8 mouse cellular contexts compared by ENCODE assay signal in genomic region chr11:69364910-69365309, GRCm38 (mm10). TPM values are rescaled to one million over a fixed set of nuclear protein-coding genes. Genes with fewer than 3 reads are reported as not detected.
DNase-seq lines count a peak whose midpoint lies in the region; ATAC-seq and TF ChIP-seq lines count a peak whose summit lies in the region.

No protein-coding gene starts in this region.

- peak overlapping the region; percentile 97 for H3K4me3 ChIP-seq in embryonic facial prominence, embryonic 10.5 days
- H3K4me3 ChIP-seq in intestine, embryonic 14.5 days (ENCODE audit: low read depth, low read length) = 0 out of 2 replicates have a peak overlapping the region, but pooled peaks have one; percentile 80
- H3K4me3 ChIP-seq in left cerebral cortex, adult 2 months = peak overlapping the region; percentile 4

- no peak overlapping the region for H3K9ac ChIP-seq in intestine, embryonic 14.5 days (ENCODE audit: low read length)

- H3K9me3 ChIP-seq in embryonic facial prominence, embryonic 10.5 days = no peaks in the 10 kb centered on the region
- no peaks in the 10 kb centered on the region for H3K9me3 ChIP-seq in intestine, embryonic 14.5 days (ENCODE audit: control insufficient read depth, low read length)

- H3K4me2 ChIP-seq in intestine, embryonic 14.5 days (ENCODE audit: low read length) = peak overlapping the region; percentile 64

- H3K27me3 ChIP-seq in embryonic facial prominence, embryonic 10.5 days (replicated peaks; ENCODE audit: low read depth, poor library complexity, severe bottlenecking) = no peaks in the 10 kb centered on the region
- H3K27me3 ChIP-seq in intestine, embryonic 14.5 days (replicated peaks; ENCODE audit: control insufficient read depth, insufficient read depth, low read length) = no peaks in the 10 kb centered on the region

- intact Hi-C loops in left cerebral cortex, adult 2 months (cut with DNase I) = loop anchor here (2.0 kb wide), 1 partner anchor 52 kb away; no protein-coding TSS in a partner anchor

- TF ChIP-seq CTCF in left cerebral cortex, adult 2 months (IDR thresholded peaks at IDR 0.05) = no peak; the same call in 1 of the 2 replicates

- WGBS in embryonic facial prominence, embryonic 10.5 days = 3% methylated on average over 6 of the region's 6 CpGs
- WGBS in intestine, embryonic 14.5 days = 2% methylated on average over 6 of the region's 6 CpGs

- peaks cover 76% of the 10 kb centered on the region for H3K4me1 ChIP-seq in embryonic facial prominence, embryonic 10.5 days
- peaks cover 26% of the 10 kb centered on the region for H3K4me1 ChIP-seq in intestine, embryonic 14.5 days (replicated peaks; ENCODE audit: control insufficient read depth, insufficient read depth, low read length)

- H3K27ac ChIP-seq in embryonic facial prominence, embryonic 10.5 days (replicated peaks) = peak overlapping the region; percentile 100
- H3K27ac ChIP-seq in intestine, embryonic 14.5 days (ENCODE audit: low read depth) = peak overlapping the region; percentile 95
- H3K27ac ChIP-seq in left cerebral cortex, adult 2 months = peak overlapping the region; percentile 91

- ATAC-seq in intestine, embryonic 14.5 days (replicated peaks; ENCODE audit: low FRiP score, low TSS enrichment, low read depth) = no peak; the same call in 1 of the 2 replicates
- no peak for ATAC-seq in activated CD4-positive, CD25-positive, alpha-beta regulatory T cell, adult 4 months

- H3K36me3 ChIP-seq in embryonic facial prominence, embryonic 10.5 days (replicated peaks) = peaks cover 47% of the 10 kb centered on the region
- H3K36me3 ChIP-seq in intestine, embryonic 14.5 days (ENCODE audit: control insufficient read depth, insufficient read depth, low read length) = peaks cover 40% of the 10 kb centered on the region

- peak; percentile 99 for DNase-seq in adrenal gland, postnatal 14 days
- peak; percentile 63 for DNase-seq in embryonic facial prominence, embryonic 10.5 days (ENCODE audit: low spot score)
- peak; percentile 96 to 98 for DNase-seq in gastrocnemius, postnatal 4 days (ENCODE audit: low spot score in 2 of 2)
- DNase-seq in intestine, embryonic 14.5 days (ENCODE audit: low spot score) = peak; percentile 85
- DNase-seq in left cerebral cortex, adult 2 months (ENCODE audit: extremely low spot score in 1 of 2, low spot score in 2 of 2) = peak; percentile 87 to 88
- DNase-seq in lung, postnatal 25 days (ENCODE audit: low spot score) = peak; percentile 97
- DNase-seq in retina, postnatal 7 days (ENCODE audit: low read depth, low spot score) = peak; percentile 87

RNA-seq across cellular contexts. Expression of gene Chd3, which starts 4.3 kb away (rescaled TPM):
- total RNA-seq in adrenal gland, postnatal 14 days (2021) = 109 and 118 TPM in 2 replicates
- polyA plus RNA-seq in embryonic facial prominence, embryonic 10.5 days (2016; fragmentation: Nextera tagmentation; extraction: Ambion mirVana) = 46.2 and 55.9 TPM in 2 replicates
- 10 to 100 TPM; 73.0 to 80.8 TPM for total RNA-seq in gastrocnemius, postnatal 4 days (2021)
- 52.4 and 62.3 TPM in 2 replicates for polyA plus RNA-seq in intestine, embryonic 14.5 days (2014; fragmentation: Nextera tagmentation; extraction: Ambion mirVana)
- total RNA-seq in left cerebral cortex, adult 2 months (2021) = 100 to 1,000 TPM; 406 to 416 TPM
- polyA plus RNA-seq in activated CD4-positive, CD25-positive, alpha-beta regulatory T cell, adult 4 months (2017; shearing (Covaris generic)) = 10 to 100 TPM; 58.7 to 62.7 TPM

RNA-seq across cellular contexts. Expression of gene Rnf227, which starts 24.6 kb away (rescaled TPM):
- 4.1 and 5.4 TPM in 2 replicates for total RNA-seq in adrenal gland, postnatal 14 days (2021)
- polyA plus RNA-seq in embryonic facial prominence, embryonic 10.5 days (2016; fragmentation: Nextera tagmentation; extraction: Ambion mirVana) = 18.7 and 18.8 TPM in 2 replicates
- total RNA-seq in gastrocnemius, postnatal 4 days (2021) = 1 to 10 TPM; 2.8 to 3.1 TPM
- polyA plus RNA-seq in intestine, embryonic 14.5 days (2014; fragmentation: Nextera tagmentation; extraction: Ambion mirVana) = 13.2 and 14.3 TPM in 2 replicates
- total RNA-seq in left cerebral cortex, adult 2 months (2021) = 100 to 1,000 TPM; 170 to 181 TPM
- 1 to 10 TPM; 2.4 to 3.4 TPM for polyA plus RNA-seq in activated CD4-positive, CD25-positive, alpha-beta regulatory T cell, adult 4 months (2017; shearing (Covaris generic))

RNA-seq across cellular contexts. Expression of gene Naa38, which starts 30.4 kb away (rescaled TPM):
- total RNA-seq in adrenal gland, postnatal 14 days (2021) = 124 and 137 TPM in 2 replicates
- 136 and 137 TPM in 2 replicates for polyA plus RNA-seq in embryonic facial prominence, embryonic 10.5 days (2016; fragmentation: Nextera tagmentation; extraction: Ambion mirVana)
- total RNA-seq in gastrocnemius, postnatal 4 days (2021) = 10 to 100 TPM; 63.8 to 76.3 TPM
- polyA plus RNA-seq in intestine, embryonic 14.5 days (2014; fragmentation: Nextera tagmentation; extraction: Ambion mirVana) = 184 and 197 TPM in 2 replicates
- 100 to 1,000 TPM in 1 of 2 experiments, 10 to 100 TPM in 1; 94.0 to 113 TPM for total RNA-seq in left cerebral cortex, adult 2 months (2021)
- 100 to 1,000 TPM; 146 TPM for polyA plus RNA-seq in activated CD4-positive, CD25-positive, alpha-beta regulatory T cell, adult 4 months (2017; shearing (Covaris generic))

RNA-seq across cellular contexts. Expression of gene Cyb5d1, which starts 30.5 kb away (rescaled TPM):
- total RNA-seq in adrenal gland, postnatal 14 days (2021) = 34.2 and 42.6 TPM in 2 replicates
- polyA plus RNA-seq in embryonic facial prominence, embryonic 10.5 days (2016; fragmentation: Nextera tagmentation; extraction: Ambion mirVana) = 49.3 and 50.2 TPM in 2 replicates
- 10 to 100 TPM; 21.1 to 26.4 TPM for total RNA-seq in gastrocnemius, postnatal 4 days (2021)
- polyA plus RNA-seq in intestine, embryonic 14.5 days (2014; fragmentation: Nextera tagmentation; extraction: Ambion mirVana) = 23.3 and 23.8 TPM in 2 replicates
- 10 to 100 TPM; 40.7 to 45.6 TPM for total RNA-seq in left cerebral cortex, adult 2 months (2021)
- 10 to 100 TPM in 1 of 2 experiments, 1 to 10 TPM in 1; 9.4 to 17.9 TPM for polyA plus RNA-seq in activated CD4-positive, CD25-positive, alpha-beta regulatory T cell, adult 4 months (2017; shearing (Covaris generic))

RNA-seq across cellular contexts. Expression of gene Tmem88, which starts 33.1 kb away (rescaled TPM):
- 29.5 and 30.2 TPM in 2 replicates for total RNA-seq in adrenal gland, postnatal 14 days (2021)
- polyA plus RNA-seq in embryonic facial prominence, embryonic 10.5 days (2016; fragmentation: Nextera tagmentation; extraction: Ambion mirVana) = 19.8 and 23.1 TPM in 2 replicates
- 10 to 100 TPM; 16.9 to 17.4 TPM for total RNA-seq in gastrocnemius, postnatal 4 days (2021)
- 34.8 and 38.4 TPM in 2 replicates for polyA plus RNA-seq in intestine, embryonic 14.5 days (2014; fragmentation: Nextera tagmentation; extraction: Ambion mirVana)
- 1 to 10 TPM; 2.9 to 3.8 TPM for total RNA-seq in left cerebral cortex, adult 2 months (2021)
- polyA plus RNA-seq in activated CD4-positive, CD25-positive, alpha-beta regulatory T cell, adult 4 months (2017; shearing (Covaris generic)) = under 1 TPM; 0.22 to 0.51 TPM

Comparison
In these comparisons a context has a peak if more than half of its experiments do, and no peak if none do; other contexts are left out.
1. H3K4me3 ChIP-seq: peak in every context shown above with its lines; median percentile 97 in embryonic facial prominence, embryonic 10.5 days; 80 in intestine, embryonic 14.5 days; 4 in left cerebral cortex, adult 2 months.
2. RNA of gene Rnf227, which starts 24.6 kb away (total RNA-seq): 170 to 181 TPM in left cerebral cortex, adult 2 months; 4.1 to 5.4 TPM in adrenal gland, postnatal 14 days and 2.8 to 3.1 TPM in gastrocnemius, postnatal 4 days; every median in the first group is over 10 times any median in the second.
3. Peak in every context shown above with its lines, with median percentiles within 50 percentile points of each other: DNase-seq and H3K27ac ChIP-seq.